Mouse (Mus musculus) heart, embryonic 12.5 days (tissue): ENCODE measurements around the gene Trim67. TPM values are rescaled to one million over a fixed set of nuclear protein-coding genes. Genes with fewer than 3 reads are reported as not detected.

Experiments used
- ATAC-seq: fragments of 200-750 bp; cut with Nextera tagmentation; 2 replicates; pipeline ENCODE4 v1.8.0; 2017; ENCODE audit warnings: moderate TSS enrichment, moderate library complexity; ENCODE audit not compliant: insufficient number of reproducible peaks, low FRiP score
- H3K27ac ChIP-seq: fragments of 300-500 bp; sonication (generic); 2 replicates; pipeline ENCODE4 v1.5.1; 2016; ENCODE audit warnings: mild to moderate bottlenecking, moderate library complexity; ENCODE audit not compliant: poor library complexity, severe bottlenecking
- H3K27me3 ChIP-seq: fragments of 300-500 bp; sonication (generic); replicated peaks from 2 replicates; pipeline ENCODE4 v1.6.1; 2016; ENCODE audit warnings: mild to moderate bottlenecking, moderate library complexity
- H3K36me3 ChIP-seq: fragments of 300-500 bp; sonication (generic); 2 replicates; pipeline ENCODE4 v1.6.1; 2016; ENCODE audit warnings: mild to moderate bottlenecking, moderate library complexity
- H3K4me1 ChIP-seq: fragments of 300-500 bp; sonication (generic); replicated peaks from 2 replicates; pipeline ENCODE4 v1.6.1; 2016; ENCODE audit warnings: mild to moderate bottlenecking
- H3K4me2 ChIP-seq: fragments of 300-500 bp; sonication (generic); 2 replicates; pipeline ENCODE4 v1.6.1; 2016; ENCODE audit warnings: mild to moderate bottlenecking, moderate library complexity
- H3K4me3 ChIP-seq: fragments of 300-500 bp; sonication (generic); 2 replicates; pipeline ENCODE4 v1.5.1; 2016; ENCODE audit warnings: mild to moderate bottlenecking
- H3K9ac ChIP-seq: fragments of 300-500 bp; sonication (generic); 2 replicates; pipeline ENCODE4 v1.6.1; 2016; ENCODE audit warnings: mild to moderate bottlenecking, moderate library complexity
- H3K9me3 ChIP-seq: fragments of 300-500 bp; sonication (generic); replicated peaks from 2 replicates; pipeline ENCODE4 v1.6.1; 2016; ENCODE audit warnings: mild to moderate bottlenecking, moderate library complexity
- WGBS: fragments of 180-500 bp; shearing (Covaris S2); methylation state at CpG from one replicate; pipeline ENCODE4 v1.1.7; 2016; 5-methylcytosine and 5-hydroxymethylcytosine counted together
- polyA plus RNA-seq: library from polyadenylated mRNA; unstranded; fragments of >200 nt; fragmentation: Nextera tagmentation; extraction: Ambion mirVana; gene quantifications from 2 replicates; pipeline ENCODE4 v1.2.1, GENCODE M21; 2016

The Trim67 gene
- polyA plus RNA-seq, 1 experiment from 2014 or later, result 0.24 TPM

DNA sequence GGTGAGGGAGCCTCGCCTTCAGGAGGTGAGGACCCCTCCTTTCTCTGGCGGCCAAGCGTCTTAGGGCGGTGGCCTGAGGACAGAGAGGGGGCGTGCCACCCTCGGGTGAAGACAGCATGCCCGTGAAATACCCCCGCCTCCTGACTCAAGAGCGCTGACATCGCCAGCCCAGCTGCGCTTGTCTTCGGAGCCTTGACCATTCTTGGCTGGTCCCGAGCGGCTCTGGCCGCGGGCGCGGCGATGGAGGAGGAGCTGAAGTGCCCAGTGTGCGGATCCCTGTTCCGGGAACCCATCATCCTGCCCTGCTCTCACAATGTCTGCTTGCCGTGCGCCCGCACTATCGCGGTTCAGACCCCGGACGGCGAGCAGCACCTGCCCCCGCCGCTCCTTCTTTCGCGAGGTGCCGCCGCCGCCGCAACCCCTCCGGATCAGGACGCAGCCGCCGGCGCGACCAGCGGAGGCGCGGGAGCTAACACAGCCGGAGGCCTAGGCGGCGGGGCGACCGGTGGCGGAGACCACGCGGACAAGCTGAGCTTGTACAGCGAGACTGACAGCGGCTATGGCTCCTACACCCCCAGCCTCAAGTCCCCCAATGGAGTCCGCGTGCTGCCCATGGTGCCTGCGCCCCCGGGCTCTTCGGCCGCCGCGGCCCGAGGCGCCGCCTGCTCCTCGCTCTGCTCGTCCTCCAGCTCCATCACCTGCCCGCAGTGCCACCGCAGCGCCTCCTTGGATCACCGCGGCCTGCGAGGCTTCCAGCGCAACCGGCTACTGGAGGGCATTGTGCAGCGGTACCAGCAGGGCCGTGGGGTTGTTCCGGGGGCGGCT is 981 bp downstream of the Trim67 start:
- Histone ChIP-seq H3K9me3 (no peaks in the 10 kb centered on the region), H3K36me3 (no peaks in the 10 kb centered on the region), H3K4me3 (peak overlapping the region; percentile 78), H3K4me2 (peak overlapping the region; percentile 100), H3K27me3 (peaks cover 60% of the 10 kb centered on the region), H3K27ac (no peak overlapping the region), H3K9ac (peak overlapping the region; percentile 26; the same call in 1 of the 2 replicates), H3K4me1 (peaks cover 32% of the 10 kb centered on the region)
- 1% methylated on average over 80 of the region's 81 CpGs for WGBS
- peak; percentile 41 for ATAC-seq

DNA sequence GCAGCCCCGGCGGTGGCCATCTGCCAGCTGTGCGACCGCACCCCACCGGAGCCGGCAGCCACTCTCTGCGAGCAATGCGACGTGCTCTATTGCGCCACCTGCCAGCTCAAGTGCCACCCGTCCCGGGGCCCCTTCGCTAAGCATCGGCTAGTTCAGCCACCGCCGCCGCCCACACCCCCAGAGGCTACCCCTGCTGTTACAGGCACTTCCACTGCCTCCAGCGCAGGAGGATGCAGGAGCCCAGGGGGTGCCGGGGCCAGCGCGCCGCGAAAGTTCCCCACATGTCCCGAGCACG is 1.5 kb downstream of the Trim67 start:
- peak overlapping the region; percentile 100 for H3K4me2 ChIP-seq
- no peaks in the 10 kb centered on the region for H3K9me3 ChIP-seq
- H3K36me3 ChIP-seq, result no peaks in the 10 kb centered on the region
- ATAC-seq, result no peak
- peaks cover 65% of the 10 kb centered on the region for H3K27me3 ChIP-seq
- peak overlapping the region; percentile 26; the same call in 1 of the 2 replicates for H3K9ac ChIP-seq
- H3K4me1 ChIP-seq, result peaks cover 28% of the 10 kb centered on the region
- 0% methylated on average over 25 of the region's 25 CpGs for WGBS
- H3K4me3 ChIP-seq, result peak overlapping the region; percentile 78
- H3K27ac ChIP-seq, result no peak overlapping the region

DNA sequence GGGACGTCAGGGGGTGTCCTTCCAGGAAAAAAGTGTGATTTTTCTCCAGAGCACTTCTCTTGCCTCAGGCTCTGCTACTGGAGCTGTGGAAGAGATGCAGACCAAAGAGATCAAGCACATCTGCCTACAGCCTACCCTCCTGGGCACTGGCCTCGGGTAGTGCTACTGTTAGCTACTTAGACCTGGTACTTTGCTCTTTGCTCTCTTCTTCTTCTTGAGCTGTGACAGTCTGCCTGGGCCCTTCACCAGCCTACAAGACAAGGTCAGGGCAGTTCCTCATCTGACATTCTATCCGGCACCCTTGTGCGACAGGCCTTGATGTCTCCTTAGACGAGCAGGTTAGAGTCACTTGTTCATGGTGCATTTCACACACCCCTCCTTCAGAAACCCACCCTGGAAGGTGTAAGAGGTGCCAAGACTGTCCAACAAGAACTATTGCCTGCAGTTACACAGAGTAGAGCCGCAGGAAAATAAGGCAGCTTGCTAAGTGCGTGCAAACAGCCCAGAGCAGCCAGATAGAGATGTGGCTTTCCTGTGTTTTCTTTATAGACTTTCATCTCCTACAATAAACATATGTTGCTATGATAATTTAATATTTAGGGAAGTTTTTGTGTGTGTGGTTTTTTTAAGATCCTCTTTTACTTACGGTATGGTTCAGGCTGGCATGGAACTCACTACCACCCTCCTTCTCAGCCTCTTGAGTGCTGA is 3.0 kb downstream of the Trim67 start:
- 68% methylated on average over 8 of the region's 8 CpGs for WGBS
- no peak overlapping the region for H3K27ac ChIP-seq
- peaks cover 28% of the 10 kb centered on the region for H3K4me1 ChIP-seq
- no peak overlapping the region for H3K4me3 ChIP-seq
- H3K9ac ChIP-seq, result no peak overlapping the region
- H3K36me3 ChIP-seq, result no peaks in the 10 kb centered on the region
- no peaks in the 10 kb centered on the region for H3K9me3 ChIP-seq
- ATAC-seq, result no peak
- peaks cover 63% of the 10 kb centered on the region for H3K27me3 ChIP-seq
- H3K4me2 ChIP-seq, result no peak overlapping the region

DNA sequence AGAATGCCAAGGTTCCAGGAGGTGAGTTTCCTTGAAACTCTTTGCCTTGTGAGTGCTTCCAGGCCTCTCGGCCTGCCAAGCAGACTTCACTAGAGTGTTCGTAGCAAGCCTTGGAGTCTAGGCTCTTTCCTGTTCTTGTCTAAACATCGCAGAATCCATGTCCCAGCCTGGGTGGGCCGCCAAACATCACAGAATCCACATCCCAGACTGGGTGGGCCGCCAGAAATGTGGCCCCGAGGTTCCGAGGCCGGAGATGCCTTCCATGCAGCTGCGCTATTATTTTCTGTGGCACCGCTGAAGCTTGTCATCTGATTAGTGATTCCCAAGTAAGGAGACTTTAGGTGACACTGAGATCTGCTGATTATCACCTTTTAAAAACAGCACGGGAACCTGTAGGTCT is 7.7 kb downstream of the Trim67 start:
- no peak overlapping the region for H3K4me3 ChIP-seq
- H3K27me3 ChIP-seq, result peaks cover 52% of the 10 kb centered on the region
- H3K4me2 ChIP-seq, result no peak overlapping the region
- H3K9me3 ChIP-seq, result no peaks in the 10 kb centered on the region
- no peaks in the 10 kb centered on the region for H3K4me1 ChIP-seq
- no peak for ATAC-seq
- no peaks in the 10 kb centered on the region for H3K36me3 ChIP-seq
- no peak overlapping the region for H3K27ac ChIP-seq
- H3K9ac ChIP-seq, result no peak overlapping the region
- 20% methylated on average over 11 of the region's 11 CpGs for WGBS

GRCm38 (mm10) chr8:124803824-124804702 is 11.2 kb downstream of the Trim67 start:
- H3K9me3 ChIP-seq, result no peaks in the 10 kb centered on the region
- H3K4me3 ChIP-seq, result no peak overlapping the region
- H3K27me3 ChIP-seq, result peaks cover 20% of the 10 kb centered on the region; the same call in 1 of the 2 replicates
- ATAC-seq, result no peak
- H3K4me1 ChIP-seq, result no peaks in the 10 kb centered on the region
- H3K27ac ChIP-seq, result no peak overlapping the region
- no peaks in the 10 kb centered on the region for H3K36me3 ChIP-seq
- no peak overlapping the region for H3K4me2 ChIP-seq
- 49% methylated on average over 12 of the region's 12 CpGs for WGBS
- no peak overlapping the region for H3K9ac ChIP-seq

DNA sequence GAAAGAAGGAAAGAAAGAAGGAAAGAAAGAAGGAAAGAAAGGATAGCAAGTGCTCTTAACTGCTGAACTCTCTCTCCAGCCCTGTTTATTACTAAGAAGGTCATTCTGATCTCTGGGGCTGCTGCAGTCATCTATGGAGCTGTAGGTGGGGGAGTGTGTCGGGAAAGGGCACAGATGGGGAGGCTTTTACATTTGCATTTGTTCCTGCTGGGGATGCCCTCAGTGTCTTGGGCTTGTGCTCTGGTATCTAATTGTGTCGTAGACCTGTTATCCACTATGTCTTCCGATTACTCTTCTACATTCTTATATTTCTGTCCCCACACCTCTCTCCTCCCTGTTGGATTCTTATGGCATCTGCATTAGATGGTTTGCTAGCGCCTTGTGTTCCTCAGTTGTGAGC is 13.1 kb downstream of the Trim67 start:
- no peaks in the 10 kb centered on the region for H3K36me3 ChIP-seq
- no peaks in the 10 kb centered on the region for H3K4me1 ChIP-seq
- WGBS, result 77% methylated on average over 4 of the region's 4 CpGs
- H3K4me3 ChIP-seq, result no peak overlapping the region
- H3K9me3 ChIP-seq, result no peaks in the 10 kb centered on the region
- no peak overlapping the region for H3K27ac ChIP-seq
- no peak overlapping the region for H3K9ac ChIP-seq
- ATAC-seq, result no peak
- no peak overlapping the region for H3K4me2 ChIP-seq
- H3K27me3 ChIP-seq, result peaks cover 16% of the 10 kb centered on the region; the same call in 1 of the 2 replicates

- Histone ChIP-seq H3K9me3 (no peaks in the 10 kb centered on the region), H3K27ac (no peak overlapping the region), H3K36me3 (no peaks in the 10 kb centered on the region), H3K4me2 (no peak overlapping the region), H3K27me3 (peaks cover 5% of the 10 kb centered on the region; the same call in 1 of the 2 replicates), H3K9ac (no peak overlapping the region), H3K4me1 (no peaks in the 10 kb centered on the region), H3K4me3 (no peak overlapping the region)
- ATAC-seq, result no peak
- 56% methylated on average over 2 of the region's 2 CpGs for WGBS
Measured at GRCm38 (mm10) chr8:124809419-124809818, 16.5 kb downstream of the Trim67 start.

DNA sequence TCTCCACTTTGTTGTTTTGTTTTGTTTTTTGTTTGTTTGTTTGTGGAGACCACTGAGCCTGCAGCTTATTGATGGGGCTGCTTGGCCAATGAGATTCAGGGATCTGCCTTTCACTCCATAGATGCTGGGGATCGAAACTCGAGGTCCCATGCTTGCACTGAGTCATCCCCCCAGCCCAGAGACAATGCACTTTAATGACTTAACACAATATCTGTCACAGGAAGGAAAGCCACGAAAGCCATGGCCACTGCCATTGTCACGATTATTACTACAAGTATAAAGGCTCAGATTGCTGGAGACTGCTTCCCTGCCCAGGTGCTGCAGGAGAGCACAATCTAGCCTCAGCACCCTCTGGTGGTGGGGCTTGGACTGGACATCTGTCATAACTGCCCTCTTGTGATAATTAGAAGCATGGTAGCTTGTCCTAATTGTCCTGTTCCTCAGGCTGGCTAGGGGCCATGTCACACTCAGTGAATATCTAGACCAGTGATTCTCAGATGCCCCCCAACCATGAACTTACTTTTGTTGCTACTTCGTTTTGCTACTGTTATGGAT is 17.2 kb downstream of the Trim67 start:
- Histone ChIP-seq H3K4me3 (no peak overlapping the region), H3K27ac (no peak overlapping the region), H3K27me3 (peaks cover 5% of the 10 kb centered on the region; the same call in 1 of the 2 replicates), H3K4me2 (no peak overlapping the region), H3K4me1 (no peaks in the 10 kb centered on the region), H3K9me3 (no peaks in the 10 kb centered on the region), H3K9ac (no peak overlapping the region), H3K36me3 (no peaks in the 10 kb centered on the region)
- 56% methylated on average over 5 of the region's 5 CpGs for WGBS
- no peak for ATAC-seq

DNA sequence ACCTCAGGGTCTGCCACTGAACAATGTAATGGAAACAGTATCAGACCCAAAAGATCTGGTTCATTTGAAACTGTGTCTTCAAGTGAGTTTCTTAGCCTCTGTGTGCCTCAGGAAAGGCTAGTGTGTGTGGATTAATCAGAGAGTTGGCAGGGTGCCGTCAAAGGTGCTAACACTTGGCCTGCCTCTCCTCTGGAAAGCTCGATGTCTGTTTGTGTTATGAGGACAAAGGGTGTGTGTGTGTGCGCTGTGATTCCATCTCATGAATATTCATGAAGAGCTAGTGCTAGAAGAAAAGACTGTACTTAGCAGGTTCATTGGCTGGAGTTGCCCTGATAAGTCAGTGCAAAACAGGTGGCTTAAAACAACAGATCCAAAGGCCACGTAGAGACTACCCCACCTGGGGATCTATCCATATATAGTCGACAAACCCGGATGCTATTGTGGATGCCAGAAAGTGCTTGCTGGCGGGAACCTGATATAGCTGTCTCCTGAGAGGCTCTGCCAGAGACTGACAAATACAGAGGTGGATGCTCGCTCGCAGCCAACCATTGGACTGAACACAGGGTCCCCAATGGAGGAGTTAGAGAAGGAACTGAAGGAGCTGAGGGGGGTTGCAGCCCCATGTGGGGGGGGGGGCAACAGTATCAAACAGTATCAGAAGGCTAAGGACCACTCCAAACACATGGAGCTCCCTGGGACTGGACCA is 17.9 kb downstream of the Trim67 start:
- Histone ChIP-seq H3K4me3 (no peak overlapping the region), H3K36me3 (no peaks in the 10 kb centered on the region), H3K27me3 (no peaks in the 10 kb centered on the region), H3K27ac (no peak overlapping the region), H3K9ac (no peak overlapping the region), H3K9me3 (no peaks in the 10 kb centered on the region), H3K4me1 (no peaks in the 10 kb centered on the region), H3K4me2 (no peak overlapping the region)
- ATAC-seq, result no peak
- WGBS, result 44% methylated on average over 9 of the region's 9 CpGs

- no peak overlapping the region for H3K4me3 ChIP-seq
- H3K9me3 ChIP-seq, result peaks cover 15% of the 10 kb centered on the region
- no peaks in the 10 kb centered on the region for H3K4me1 ChIP-seq
- H3K27me3 ChIP-seq, result no peaks in the 10 kb centered on the region
- whole genome bisulfite sequencing, result 58% methylated on average over 4 of the region's 4 CpGs
- H3K27ac ChIP-seq, result no peak overlapping the region
- no peaks in the 10 kb centered on the region for H3K36me3 ChIP-seq
- H3K4me2 ChIP-seq, result no peak overlapping the region
- H3K9ac ChIP-seq, result no peak overlapping the region
- no peak for ATAC-seq
Measured at GRCm38 (mm10) chr8:124813326-124813725, 20.4 kb downstream of the Trim67 start.
